Mouse (Mus musculus): ENCODE data around the gene Hbp1. TPM values are rescaled to one million over a fixed set of nuclear protein-coding genes. Genes with fewer than 3 reads are reported as not detected.

Hbp1 gene
- total RNA-seq, 2 experiments from 2014 or later, result 21.4 to 22.1 TPM

GRCm38 (mm10) chr12:31948101-31949000 lies 2.0 kb downstream of the Hbp1 start:
- Histone ChIP-seq H3K27ac (peak overlapping the region; percentile 96), H3K4me3 (peak overlapping the region; percentile 84)
- intact Hi-C loops (cut with DNase I), result no loop called here
- TF ChIP-seq CTCF (IDR thresholded peaks at IDR 0.05), result no peak
- no peak for DNase-seq (ENCODE audit: extremely low spot score in 1 of 2, low spot score in 2 of 2)

- DNase-seq (ENCODE audit: extremely low spot score in 1 of 2, low spot score in 2 of 2), result no peak
- intact Hi-C loops (cut with DNase I), result no loop called here
- no peak overlapping the region for H3K27ac ChIP-seq
- peak; percentile 55 for TF ChIP-seq CTCF (IDR thresholded peaks at IDR 0.05)
- no peak overlapping the region for H3K4me3 ChIP-seq
These were observed 2.9 kb downstream of the Hbp1 start for GRCm38 (mm10) chr12:31947476-31947875.

GRCm38 (mm10) chr12:31944405-31944804 lies 5.9 kb downstream of the Hbp1 start:
- intact Hi-C loops (cut with DNase I), result no loop called here
- Histone ChIP-seq H3K27ac (no peak overlapping the region), H3K4me3 (no peak overlapping the region)
- TF ChIP-seq CTCF (IDR thresholded peaks at IDR 0.05), result no peak
- DNase-seq (ENCODE audit: extremely low spot score in 1 of 2, low spot score in 2 of 2), result no peak

GRCm38 (mm10) chr12:31943020-31943654 lies 7.2 kb downstream of the Hbp1 start:
- no peak for DNase-seq (ENCODE audit: extremely low spot score in 1 of 2, low spot score in 2 of 2)
- no peak for TF ChIP-seq CTCF (IDR thresholded peaks at IDR 0.05)
- Histone ChIP-seq H3K27ac (no peak overlapping the region), H3K4me3 (no peak overlapping the region)
- intact Hi-C loops (cut with DNase I), result no loop called here

GRCm38 (mm10) chr12:31939026-31939425 lies 11.3 kb downstream of the Hbp1 start:
- TF ChIP-seq CTCF (IDR thresholded peaks at IDR 0.05), result no peak
- no peak for DNase-seq (ENCODE audit: extremely low spot score in 1 of 2, low spot score in 2 of 2)
- H3K4me3 ChIP-seq, result no peak overlapping the region
- H3K27ac ChIP-seq, result no peak overlapping the region
- intact Hi-C loops (cut with DNase I), result loop anchor here (10.0 kb wide), 1 partner anchor 564 kb away; no protein-coding TSS in a partner anchor

GRCm38 (mm10) chr12:31938391-31938997 lies 11.8 kb downstream of the Hbp1 start:
- no peak for TF ChIP-seq CTCF (IDR thresholded peaks at IDR 0.05)
- no peak overlapping the region for H3K27ac ChIP-seq
- no peak overlapping the region for H3K4me3 ChIP-seq
- no peak for DNase-seq (ENCODE audit: extremely low spot score in 1 of 2, low spot score in 2 of 2)
- intact Hi-C loops (cut with DNase I), result loop anchor here (10.0 kb wide), 1 partner anchor 564 kb away; no protein-coding TSS in a partner anchor

- TF ChIP-seq CTCF (IDR thresholded peaks at IDR 0.05), result no peak
- intact Hi-C loops (cut with DNase I), result loop anchor here (10.0 kb wide), 1 partner anchor 563 kb away; no protein-coding TSS in a partner anchor
These were observed 12.7 kb downstream of the Hbp1 start for GRCm38 (mm10) chr12:31937613-31938012.

GRCm38 (mm10) chr12:31936657-31937300 lies 13.6 kb downstream of the Hbp1 start:
- intact Hi-C loops (cut with DNase I), result loop anchor here (10.0 kb wide), 1 partner anchor 562 kb away; no protein-coding TSS in a partner anchor
- no peak overlapping the region for H3K27ac ChIP-seq
- no peak overlapping the region for H3K4me3 ChIP-seq
- no peak for TF ChIP-seq CTCF (IDR thresholded peaks at IDR 0.05)
- DNase-seq (ENCODE audit: extremely low spot score in 1 of 2, low spot score in 2 of 2), result no peak

More at GRCm38 (mm10) chr12:31937613-31938012, 12.7 kb downstream of the Hbp1 start:
- Histone ChIP-seq H3K4me3 (no peak overlapping the region), H3K27ac (no peak overlapping the region)
- DNase-seq (ENCODE audit: extremely low spot score in 1 of 2, low spot score in 2 of 2), result no peak

- Histone ChIP-seq H3K4me3 (no peak overlapping the region), H3K27ac (no peak overlapping the region)
- peak; percentile 48 for TF ChIP-seq CTCF (IDR thresholded peaks at IDR 0.05)
- intact Hi-C loops (cut with DNase I), result loop anchor here (10.0 kb wide), 1 partner anchor 557 kb away; no protein-coding TSS in a partner anchor
- DNase-seq (ENCODE audit: extremely low spot score in 1 of 2, low spot score in 2 of 2), result no peak
These were observed 18.5 kb downstream of the Hbp1 start for GRCm38 (mm10) chr12:31931818-31932217.

GRCm38 (mm10) chr12:31928498-31928897 lies 21.8 kb downstream of the Hbp1 start:
- intact Hi-C loops (cut with DNase I), result loop anchor here (5.0 kb wide), 3 partner anchors 216 to 296 kb away; partner anchors contain the start of genes Bcap29, Cog5, Dus4l and Gpr22
- Histone ChIP-seq H3K4me3 (no peak overlapping the region), H3K27ac (no peak overlapping the region)
- no peak for TF ChIP-seq CTCF (IDR thresholded peaks at IDR 0.05)
- no peak for DNase-seq (ENCODE audit: extremely low spot score in 1 of 2, low spot score in 2 of 2)

GRCm38 (mm10) chr12:31926661-31927061 lies 23.7 kb downstream of the Hbp1 start:
- intact Hi-C loops (cut with DNase I), result loop anchor here (2.0 to 5.0 kb wide), 4 partner anchors 214 to 418 kb away; partner anchors contain the start of genes Bcap29, Cog5, Dus4l and Gpr22
- peak; percentile 76 for TF ChIP-seq CTCF (IDR thresholded peaks at IDR 0.05)
- peak; percentile 73 to 82 for DNase-seq (ENCODE audit: extremely low spot score in 1 of 2, low spot score in 2 of 2)
- no peak overlapping the region; the same call in 1 of the 2 replicates for H3K27ac ChIP-seq
- H3K4me3 ChIP-seq, result no peak overlapping the region
